Mouse (Mus musculus): ENCODE measurements around the gene Stxbp3.
"Not testable (repeated sequence)": the region's sequence is repeated elsewhere in the genome, so short reads cannot be mapped to it uniquely, and the experiment has no call there.

The Stxbp3 gene

GRCm38 (mm10) chr3:108840000-108840715 is at the start of gene Stxbp3:
Stxbp3 (minus strand) TSS chr3:108840526.
- DNase-seq = peak; percentile 98

- DNase-seq = no peak
Observed at GRCm38 (mm10) chr3:108889908-108890307, 49.6 kb upstream of the Stxbp3 start, which contains the start of gene Fndc7. Fndc7 (minus strand) TSS chr3:108890008.

- DNase-seq = no peak
Observed at GRCm38 (mm10) chr3:108887618-108887975, 47.3 kb upstream of the Stxbp3 start.

GRCm38 (mm10) chr3:108886934-108887617 is 46.8 kb upstream of the Stxbp3 start:
- DNase-seq = no peak

GRCm38 (mm10) chr3:108885686-108886530 is 45.6 kb upstream of the Stxbp3 start:
- peak; percentile 59 for DNase-seq

GRCm38 (mm10) chr3:108884706-108885289 is 44.5 kb upstream of the Stxbp3 start:
- DNase-seq = no peak

GRCm38 (mm10) chr3:108883067-108883466 is 42.7 kb upstream of the Stxbp3 start:
- no peak for DNase-seq

GRCm38 (mm10) chr3:108881873-108882272 is 41.5 kb upstream of the Stxbp3 start:
- not testable (repeated sequence) for DNase-seq

- peak; percentile 56 for DNase-seq
Observed at GRCm38 (mm10) chr3:108880544-108881507, 40.5 kb upstream of the Stxbp3 start.

- no peak for DNase-seq
Observed at GRCm38 (mm10) chr3:108879836-108880435, 39.6 kb upstream of the Stxbp3 start.

- DNase-seq = no peak
Observed at GRCm38 (mm10) chr3:108879129-108879528, 38.8 kb upstream of the Stxbp3 start.

GRCm38 (mm10) chr3:108870631-108871030 is 30.3 kb upstream of the Stxbp3 start:
- no peak for DNase-seq

- no peak for DNase-seq
Observed at GRCm38 (mm10) chr3:108867449-108867848, 27.1 kb upstream of the Stxbp3 start.

GRCm38 (mm10) chr3:108865676-108866075 is 25.4 kb upstream of the Stxbp3 start:
- no peak for DNase-seq

- no peak for DNase-seq
Observed at GRCm38 (mm10) chr3:108865129-108865528, 24.8 kb upstream of the Stxbp3 start.

- no peak for DNase-seq
Observed at GRCm38 (mm10) chr3:108863091-108863490, 22.8 kb upstream of the Stxbp3 start.

GRCm38 (mm10) chr3:108862282-108862681 is 22.0 kb upstream of the Stxbp3 start:
- DNase-seq = not testable (repeated sequence)

GRCm38 (mm10) chr3:108860786-108861185 is 20.5 kb upstream of the Stxbp3 start:
- DNase-seq = no peak

GRCm38 (mm10) chr3:108858231-108858770 is 18.0 kb upstream of the Stxbp3 start:
- DNase-seq = peak; percentile 87

GRCm38 (mm10) chr3:108857714-108858113 is 17.4 kb upstream of the Stxbp3 start:
- DNase-seq = no peak

GRCm38 (mm10) chr3:108857124-108857470 is 16.8 kb upstream of the Stxbp3 start:
- DNase-seq = no peak
